Mouse (Mus musculus): ENCODE measurements around the gene Atp11b.

DNA sequence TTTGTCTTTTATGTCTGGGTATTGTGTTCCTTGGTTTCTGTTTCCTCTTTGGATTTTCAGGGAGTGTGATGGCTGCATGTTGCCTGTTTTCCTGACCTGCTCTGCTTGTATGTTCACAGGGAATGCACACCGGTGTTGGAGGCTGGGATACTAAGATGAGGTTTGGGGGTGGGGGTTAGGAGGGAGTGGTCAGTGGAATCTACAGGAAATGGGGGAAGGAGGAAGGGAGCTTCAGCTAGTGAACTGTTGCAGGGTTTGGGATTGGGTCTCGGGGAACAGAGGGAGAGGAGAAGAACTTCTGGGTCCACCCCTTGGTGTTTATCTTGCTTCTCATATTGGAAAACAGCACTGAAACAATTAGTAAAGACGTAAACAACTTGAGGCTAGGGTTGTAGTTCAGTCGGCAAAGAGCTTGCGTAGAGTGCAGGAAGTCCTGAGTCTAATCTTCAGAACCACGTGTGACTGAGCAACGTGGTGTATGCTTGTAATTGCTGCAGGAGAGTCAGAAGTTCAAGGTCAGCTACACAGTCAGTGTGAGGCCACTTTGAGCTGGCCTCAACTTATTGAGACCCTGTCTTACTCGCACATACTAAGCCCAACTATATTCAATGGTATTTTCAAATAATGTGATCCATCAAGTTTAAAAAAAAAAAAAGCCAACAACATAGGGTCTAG, 34.2 kb upstream of the Atp11b start:
- TF ChIP-seq CTCF (IDR thresholded peaks at IDR 0.05; ENCODE audit: extremely low read depth, insufficient read length, insufficient replicate concordance, low read depth, low read length) (no peak), POLR2A (IDR thresholded peaks at IDR 0.05; ENCODE audit: low read depth, low read length) (no peak)

All from small intestine, adult 2 months (tissue).